Mouse (Mus musculus) heart, embryonic 16.5 days (tissue): ENCODE measurements around the gene Zfp59. TPM values are rescaled to one million over a fixed set of nuclear protein-coding genes. Genes with fewer than 3 reads are reported as not detected.
"Not testable (repeated sequence)": the region's sequence is repeated elsewhere in the genome, so short reads cannot be mapped to it uniquely, and the experiment has no call there.

Source experiments
- ATAC-seq: fragments of 200-750 bp; cut with Nextera tagmentation; replicated peaks from 2 replicates; pipeline ENCODE4 v1.8.0; 2017; ENCODE audit warnings: moderate number of reproducible peaks; ENCODE audit not compliant: insufficient read depth, low FRiP score; ENCODE audit errors: extremely low read depth
- H3K27ac ChIP-seq: fragments of 300-500 bp; sonication (generic); 2 replicates; pipeline ENCODE4 v1.5.1; 2014; ENCODE audit warnings: mild to moderate bottlenecking, low read length, control low read depth, moderate library complexity
- H3K27me3 ChIP-seq: fragments of 300-500 bp; sonication (generic); 2 replicates; pipeline ENCODE4 v1.6.1; 2014; ENCODE audit warnings: low read length, mixed read lengths; ENCODE audit not compliant: control insufficient read depth, insufficient read depth
- H3K36me3 ChIP-seq: fragments of 300-500 bp; sonication (generic); 2 replicates; pipeline ENCODE4 v1.6.1; 2014; ENCODE audit not compliant: control insufficient read depth, insufficient read depth
- H3K4me1 ChIP-seq: fragments of 300-500 bp; sonication (generic); 2 replicates; pipeline ENCODE4 v1.6.1; 2014; ENCODE audit warnings: low read length, mixed read lengths; ENCODE audit not compliant: control insufficient read depth, insufficient read depth
- H3K4me2 ChIP-seq: fragments of 300-500 bp; sonication (generic); 2 replicates; pipeline ENCODE4 v1.6.1; 2014; ENCODE audit warnings: low read depth, mild to moderate bottlenecking, control low read depth, low read length
- H3K4me3 ChIP-seq: fragments of 300-500 bp; sonication (generic); 2 replicates; pipeline ENCODE4 v1.5.1; 2014; ENCODE audit warnings: mild to moderate bottlenecking, control low read depth, low read length
- H3K9ac ChIP-seq: fragments of 300-500 bp; sonication (generic); 2 replicates; pipeline ENCODE4 v1.6.1; 2014; ENCODE audit warnings: low read length, control low read depth
- H3K9me3 ChIP-seq: fragments of 300-500 bp; sonication (generic); replicated peaks from 2 replicates; pipeline ENCODE4 v1.6.1; 2016; ENCODE audit warnings: low read length; ENCODE audit not compliant: control insufficient read depth
- WGBS: fragments of 180-500 bp; shearing (Covaris S2); extraction: QIAGEN DNeasy Blood & Tissue Kit; methylation state at CpG from one replicate; pipeline ENCODE4 v1.1.7; 2014; 5-methylcytosine and 5-hydroxymethylcytosine counted together
- polyA plus RNA-seq: library from polyadenylated mRNA; unstranded; fragments of >200 nt; fragmentation: Nextera tagmentation; extraction: Ambion mirVana; gene quantifications from 2 replicates; pipeline ENCODE4 v1.2.1, GENCODE M21; 2015

Zfp59 gene
- 5.4 and 5.7 TPM in 2 replicates for polyA plus RNA-seq

DNA sequence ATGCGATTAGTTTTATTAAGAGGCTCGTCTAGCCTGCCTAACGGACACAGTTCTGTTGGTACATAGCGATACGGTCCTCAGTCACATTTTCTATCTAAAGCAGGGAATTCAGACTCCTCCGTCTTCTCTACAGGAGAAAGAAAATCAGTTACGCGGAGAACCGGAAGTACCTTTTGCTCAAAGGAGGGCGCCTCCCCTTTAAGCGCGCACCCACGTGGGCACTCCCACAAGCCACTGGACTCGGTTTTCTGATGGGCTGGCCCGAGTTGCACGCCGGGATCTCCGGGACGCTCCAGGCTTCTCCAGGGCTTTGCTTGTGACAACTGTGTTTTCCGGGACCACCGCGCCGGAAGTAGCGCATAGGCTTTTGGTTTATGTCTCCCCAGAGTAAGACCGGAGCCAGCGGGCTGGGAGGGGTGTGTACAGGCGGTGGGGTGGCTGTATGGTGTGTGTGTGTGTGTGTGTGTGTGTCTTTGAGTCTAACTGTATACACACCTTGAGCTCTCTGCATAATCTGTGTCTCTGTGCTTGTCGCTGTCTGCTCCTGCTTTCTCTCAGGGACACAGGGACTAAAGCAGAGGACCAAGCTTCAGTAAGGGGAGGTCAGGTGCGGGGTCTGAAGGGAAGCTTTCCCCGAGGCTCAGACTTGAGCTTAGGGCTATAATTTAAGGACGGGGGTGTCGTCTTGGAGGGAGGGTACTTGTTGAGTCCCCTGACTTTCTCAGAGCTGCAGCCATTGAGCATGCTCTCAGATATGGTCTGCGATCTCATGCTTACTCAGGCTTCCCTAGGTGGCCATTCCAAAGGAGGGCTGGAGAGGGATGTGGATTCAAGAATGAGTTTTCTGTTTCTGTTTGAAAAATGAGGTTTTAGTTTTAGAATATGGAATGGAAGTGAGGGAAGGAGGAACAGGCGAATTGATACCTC lies at the start of gene Zfp59:
Zfp59 (plus strand) TSS at position 285 of the 927 bp plus-strand sequence.
- Histone ChIP-seq H3K4me2 (peak within 1 kb of the TSS; percentile 77), H3K9ac (peak within 1 kb of the TSS; percentile 80), H3K27me3 (no peaks in the 10 kb centered on the region), H3K36me3 (no peaks in the 10 kb centered on the region), H3K27ac (peak within 1 kb of the TSS; percentile 78), H3K4me3 (peak within 1 kb of the TSS; percentile 63), H3K9me3 (no peaks in the 10 kb centered on the region), H3K4me1 (peaks cover 4% of the 10 kb centered on the region; the same call in 1 of the 2 replicates)
- WGBS, result 3% methylated on average over 34 of the region's 34 CpGs
- peak; percentile 95 for ATAC-seq

DNA sequence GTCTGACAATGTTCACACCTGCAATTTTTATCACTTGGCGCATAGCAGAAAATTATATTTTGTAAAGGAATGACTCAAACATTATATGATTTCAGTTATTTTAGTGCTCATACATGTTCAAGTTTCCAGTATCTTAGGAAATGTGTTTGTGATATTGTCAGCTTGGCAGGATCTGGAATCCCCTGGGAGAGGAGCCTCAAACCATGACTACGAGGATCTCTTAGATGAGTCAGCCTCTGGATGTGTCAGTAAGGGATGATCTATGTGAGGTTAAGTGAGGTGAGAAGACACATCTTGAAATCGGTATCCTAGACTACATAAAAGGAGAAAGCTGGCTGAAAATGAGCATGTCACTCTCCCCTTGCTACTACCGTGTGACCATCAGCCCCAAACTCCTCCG lies 49.1 kb upstream of the Zfp59 start:
- 78% methylated on average over 5 of the region's 5 CpGs for WGBS
- H3K4me1 ChIP-seq, result no peaks in the 10 kb centered on the region
- no peak overlapping the region for H3K4me3 ChIP-seq
- no peaks in the 10 kb centered on the region for H3K27me3 ChIP-seq
- H3K9me3 ChIP-seq, result peaks cover 12% of the 10 kb centered on the region
- H3K9ac ChIP-seq, result no peak overlapping the region
- ATAC-seq, result no peak
- no peak overlapping the region for H3K27ac ChIP-seq
- H3K4me2 ChIP-seq, result no peak overlapping the region
- H3K36me3 ChIP-seq, result no peaks in the 10 kb centered on the region

DNA sequence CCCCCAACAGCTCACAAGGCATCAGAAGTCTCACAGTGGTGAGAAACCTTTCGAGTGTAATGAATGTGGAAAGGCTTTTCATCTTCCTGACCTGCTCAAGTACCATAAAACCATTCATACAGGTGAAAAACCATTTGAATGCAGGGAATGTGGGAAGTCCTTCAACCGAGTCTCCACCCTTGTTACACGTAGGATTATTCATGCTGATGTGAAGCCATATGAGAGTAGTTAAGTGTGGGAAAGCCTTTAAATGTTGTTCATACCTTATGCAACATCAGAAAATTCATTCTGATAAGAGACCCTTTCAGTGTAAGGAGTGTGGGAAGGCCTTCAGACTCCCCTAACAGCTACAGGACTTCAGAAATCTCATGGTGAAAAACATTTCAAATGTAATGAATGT lies 44.5 kb upstream of the Zfp59 start:
- H3K36me3 ChIP-seq, H3K4me3 ChIP-seq, H3K27me3 ChIP-seq, ATAC-seq, H3K9ac ChIP-seq, H3K27ac ChIP-seq, H3K4me2 ChIP-seq, H3K4me1 ChIP-seq, H3K9me3 ChIP-seq: not testable (repeated sequence)
- 65% methylated on average over 2 of the region's 3 CpGs for whole genome bisulfite sequencing

DNA sequence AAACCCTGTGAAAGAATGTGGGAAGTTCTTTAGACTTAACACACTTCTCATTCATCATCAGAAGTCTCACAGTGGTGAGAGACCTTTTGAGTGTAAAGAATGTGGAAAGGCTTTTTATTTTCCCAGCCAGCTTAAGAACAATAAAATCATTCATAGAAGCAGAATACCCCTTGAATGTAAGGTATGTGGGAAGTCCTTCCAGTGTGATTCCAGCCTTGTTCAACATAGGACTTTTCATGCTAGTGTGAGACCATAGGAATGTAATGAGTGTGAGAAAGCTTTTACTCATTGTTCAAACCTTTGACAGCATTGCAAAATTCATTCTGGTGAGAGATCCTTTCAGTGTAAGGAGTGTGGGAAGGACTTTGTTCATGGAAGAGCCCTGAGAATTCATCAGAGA lies 43.8 kb upstream of the Zfp59 start:
- peaks cover 5% of the 10 kb centered on the region; the same call in 1 of the 2 replicates for H3K9me3 ChIP-seq
- H3K36me3 ChIP-seq, result no peaks in the 10 kb centered on the region
- no peak for ATAC-seq
- H3K27ac ChIP-seq, result no peak overlapping the region
- H3K4me3 ChIP-seq, result no peak overlapping the region
- no peak overlapping the region for H3K9ac ChIP-seq
- no peaks in the 10 kb centered on the region for H3K27me3 ChIP-seq
- H3K4me1 ChIP-seq, result peaks cover 2% of the 10 kb centered on the region; the same call in 1 of the 2 replicates
- no peak overlapping the region for H3K4me2 ChIP-seq

DNA sequence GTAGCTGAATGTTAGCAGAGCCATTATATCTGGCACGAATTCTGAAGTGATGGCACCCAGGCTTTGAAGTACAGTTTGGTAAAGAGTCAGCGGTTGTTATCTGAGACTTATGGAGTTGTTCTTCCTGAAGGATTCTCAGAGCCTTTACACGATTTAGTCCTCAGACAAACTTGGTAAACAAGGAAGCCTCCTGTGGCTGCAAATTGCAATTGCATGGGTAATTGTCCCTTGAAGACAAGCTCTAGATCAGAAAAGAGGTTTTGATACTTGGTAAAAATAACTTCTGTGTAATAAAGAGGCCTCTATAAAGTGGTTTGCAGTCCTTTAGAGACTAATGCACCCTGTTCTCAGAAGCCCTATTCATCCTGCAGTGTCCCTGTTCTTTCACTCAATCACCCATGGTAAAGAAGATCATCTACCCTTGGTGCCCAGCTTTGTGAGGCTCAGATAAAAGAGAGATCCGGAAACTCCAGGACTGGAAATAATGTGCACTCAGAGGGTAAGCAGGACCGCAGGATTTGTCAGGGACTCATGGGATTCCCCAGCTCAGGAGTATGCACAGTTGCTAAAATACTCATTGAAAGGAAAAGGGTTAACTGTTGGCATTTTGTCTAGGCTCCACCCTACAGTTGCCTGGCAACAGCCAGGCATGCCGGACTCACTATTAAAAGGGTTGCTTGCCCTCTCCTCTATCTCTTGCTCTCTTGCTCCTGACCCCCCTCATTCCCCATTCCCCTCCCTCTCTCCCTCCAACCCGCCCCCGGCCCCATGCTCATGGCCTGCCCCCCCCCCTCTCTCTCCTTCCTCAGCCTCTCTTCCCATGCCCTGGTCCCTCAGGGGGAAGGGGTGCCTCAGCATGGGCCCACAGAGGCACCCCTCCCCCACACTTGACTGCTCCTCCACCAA lies 40.2 kb upstream of the Zfp59 start:
- Histone ChIP-seq H3K4me3 (no peak overlapping the region), H3K4me2 (peak overlapping the region; percentile 40), H3K27ac (no peak overlapping the region), H3K36me3 (no peaks in the 10 kb centered on the region), H3K9ac (no peak overlapping the region), H3K4me1 (peaks cover 2% of the 10 kb centered on the region; the same call in 1 of the 2 replicates), H3K9me3 (peaks cover 5% of the 10 kb centered on the region; the same call in 1 of the 2 replicates), H3K27me3 (no peaks in the 10 kb centered on the region)
- WGBS, result 26% methylated on average over 8 of the region's 8 CpGs
- ATAC-seq, result peak; percentile 67

DNA sequence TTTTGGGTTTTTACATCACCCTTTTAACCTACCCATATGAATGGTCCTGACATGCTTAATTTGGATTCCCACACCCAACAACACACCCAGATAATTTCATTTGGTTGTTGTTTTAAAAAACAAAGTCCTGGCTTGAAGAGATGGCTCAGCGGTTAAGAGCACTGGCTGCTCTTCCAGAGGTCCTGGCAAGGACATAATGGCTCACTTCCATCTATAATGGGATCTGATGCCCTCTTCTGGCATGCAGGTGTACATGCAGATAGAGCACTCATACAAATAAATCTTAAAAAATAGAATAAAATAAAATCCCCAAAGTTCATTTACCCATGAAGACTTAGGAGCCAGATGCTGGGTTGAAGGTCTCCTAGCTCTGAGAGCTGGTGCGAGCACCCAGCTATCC lies 37.3 kb upstream of the Zfp59 start:
- 53% methylated on average over 2 of the region's 2 CpGs for WGBS
- Histone ChIP-seq H3K9ac (no peak overlapping the region), H3K4me3 (no peak overlapping the region), H3K27me3 (no peaks in the 10 kb centered on the region), H3K4me2 (no peak overlapping the region), H3K9me3 (peaks cover 5% of the 10 kb centered on the region; the same call in 1 of the 2 replicates), H3K27ac (no peak overlapping the region), H3K36me3 (no peaks in the 10 kb centered on the region), H3K4me1 (peaks cover 6% of the 10 kb centered on the region; the same call in 1 of the 2 replicates)
- no peak for ATAC-seq

DNA sequence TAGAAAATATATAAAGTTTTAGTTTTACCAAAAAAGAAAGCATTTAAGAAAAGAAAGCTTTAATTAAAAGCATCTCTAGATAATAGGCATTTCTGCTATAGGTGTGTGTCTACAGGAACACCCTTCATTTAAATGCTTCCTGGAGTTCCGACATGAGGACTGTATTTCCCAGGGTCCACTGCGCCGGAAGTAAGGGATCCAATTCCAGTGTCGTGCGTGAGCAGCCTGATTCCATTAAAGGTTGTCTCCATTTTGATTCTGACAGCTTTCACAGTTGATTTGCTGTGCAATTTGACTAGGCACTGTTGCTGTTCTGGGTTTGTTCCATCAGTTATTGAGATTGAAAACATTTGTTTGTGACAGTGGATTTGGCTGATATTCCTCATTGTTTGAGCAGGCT lies 35.4 kb upstream of the Zfp59 start:
- ATAC-seq, result no peak
- Histone ChIP-seq H3K4me2 (no peak overlapping the region), H3K27me3 (no peaks in the 10 kb centered on the region), H3K36me3 (0 out of 2 replicates have a peak, but pooled peaks cover 1% of the 10 kb centered on the region), H3K4me3 (no peak overlapping the region), H3K9ac (no peak overlapping the region), H3K9me3 (no peaks in the 10 kb centered on the region), H3K27ac (no peak overlapping the region), H3K4me1 (peaks cover 6% of the 10 kb centered on the region; the same call in 1 of the 2 replicates)
- 70% methylated on average over 5 of the region's 5 CpGs for WGBS

DNA sequence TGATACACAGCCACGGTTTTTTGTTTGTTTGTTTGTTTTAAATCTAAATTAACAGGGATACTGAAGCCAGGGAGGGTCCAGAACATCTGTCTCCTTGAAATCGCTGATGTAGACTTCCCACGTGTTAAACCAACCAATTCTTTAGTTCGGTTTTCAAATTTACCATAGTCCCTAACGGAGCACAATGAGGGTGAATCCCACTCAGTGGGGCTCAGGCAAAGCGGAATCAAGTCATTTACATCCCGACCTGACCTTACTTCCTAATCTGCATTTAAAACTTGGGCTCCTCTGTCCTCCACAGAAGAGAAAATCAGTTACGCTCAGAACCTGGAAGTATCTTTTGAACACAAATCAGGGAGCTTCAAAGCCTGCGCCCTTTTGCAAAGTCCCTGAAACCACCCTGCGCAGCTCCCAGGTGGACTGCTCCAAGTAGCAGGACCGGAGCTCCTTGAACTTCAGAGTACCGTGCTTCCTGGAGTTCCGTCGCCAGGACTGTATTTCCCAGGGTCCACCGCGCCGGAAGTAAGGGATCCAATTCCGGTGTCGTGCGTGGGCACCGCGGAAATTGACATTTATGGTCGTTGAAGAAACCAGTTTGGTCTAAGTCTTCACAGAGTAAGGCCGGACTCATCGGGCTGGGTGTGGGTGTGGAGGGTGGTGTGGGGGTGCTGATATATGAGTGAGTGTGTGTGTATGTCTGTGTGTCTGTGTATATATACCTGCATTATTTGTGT lies 33.9 kb upstream of the Zfp59 start:
- Histone ChIP-seq H3K36me3 (peaks cover 10% of the 10 kb centered on the region; the same call in 1 of the 2 replicates), H3K9me3 (no peaks in the 10 kb centered on the region), H3K9ac (peak overlapping the region; percentile 83), H3K27me3 (no peaks in the 10 kb centered on the region), H3K4me2 (peak overlapping the region; percentile 66), H3K4me1 (peaks cover 4% of the 10 kb centered on the region; the same call in 1 of the 2 replicates), H3K27ac (peak overlapping the region; percentile 73), H3K4me3 (peak overlapping the region; percentile 76)
- peak; percentile 91 for ATAC-seq
- WGBS, result under 1% methylated on average over 25 of the region's 25 CpGs
